Mouse (Mus musculus) gastrocnemius, postnatal 10 days (tissue): ENCODE measurements at regions not wholly inside any gene's neighbourhood (a gene's known extent, or its start where the extent isn't known, plus 50 kb on each side); places are given as distances from the start of the nearest gene placed in this dataset.

ENCODE experiments used
- DNase-seq: peaks from one replicate; pipeline ENCODE4 v3.0.0; 2021; ENCODE audit warnings: mixed read lengths

GRCm38 (mm10) chr7:67462591-67462990, 89.9 kb upstream of the Mef2a start:
- DNase-seq, result no peak

- DNase-seq, result peak; percentile 73
Observed at GRCm38 (mm10) chr7:67461333-67462255, 88.9 kb upstream of the Mef2a start.

- no peak for DNase-seq
Observed at GRCm38 (mm10) chr7:67459810-67460209, 87.2 kb upstream of the Mef2a start.

GRCm38 (mm10) chr7:67459209-67459608, 86.6 kb upstream of the Mef2a start:
- no peak for DNase-seq

- no peak for DNase-seq
Observed at GRCm38 (mm10) chr7:67458640-67459039, 86.0 kb upstream of the Mef2a start.

GRCm38 (mm10) chr7:67457898-67458297, 85.2 kb upstream of the Mef2a start:
- DNase-seq, result no peak

GRCm38 (mm10) chr7:67456015-67456414, 83.4 kb upstream of the Mef2a start:
- DNase-seq, result no peak

GRCm38 (mm10) chr7:67454458-67454857, 81.8 kb upstream of the Mef2a start:
- DNase-seq, result no peak

- DNase-seq, result no peak
Observed at GRCm38 (mm10) chr7:67451157-67451793, 78.6 kb upstream of the Mef2a start.

- DNase-seq, result no peak
Observed at GRCm38 (mm10) chr7:67446606-67447005, 73.9 kb upstream of the Mef2a start.

GRCm38 (mm10) chr7:67445203-67446041, 72.8 kb upstream of the Mef2a start:
- DNase-seq, result peak; percentile 39

- DNase-seq, result peak; percentile 45
Observed at GRCm38 (mm10) chr7:67444523-67444942, 71.9 kb upstream of the Mef2a start.

GRCm38 (mm10) chr7:67443666-67444065, 71.0 kb upstream of the Mef2a start:
- DNase-seq, result no peak

GRCm38 (mm10) chr7:67443001-67443555, 70.4 kb upstream of the Mef2a start:
- DNase-seq, result peak; percentile 38

GRCm38 (mm10) chr7:67442284-67442683, 69.6 kb upstream of the Mef2a start:
- no peak for DNase-seq

- DNase-seq, result no peak
Observed at GRCm38 (mm10) chr7:67440806-67441205, 68.1 kb upstream of the Mef2a start.

- DNase-seq, result no peak
Observed at GRCm38 (mm10) chr7:67437216-67438006, 64.8 kb upstream of the Mef2a start.

- DNase-seq, result peak; percentile 39
Observed at GRCm38 (mm10) chr7:67435643-67436339, 63.1 kb upstream of the Mef2a start.

- DNase-seq, result no peak
Observed at GRCm38 (mm10) chr7:67430987-67431386, 58.3 kb upstream of the Mef2a start.

GRCm38 (mm10) chr7:67430041-67430440, 57.4 kb upstream of the Mef2a start:
- DNase-seq, result no peak
